Mouse (Mus musculus) heart, embryonic 13.5 days (tissue): ENCODE data around the gene Slc5a5. TPM values are rescaled to one million over a fixed set of nuclear protein-coding genes. Genes with fewer than 3 reads are reported as not detected.

Experiments
- microRNA counts: library from miRNA; unstranded; fragments of <30 nt; microRNA quantifications from one replicate; lab custom pipeline; 2016
- microRNA-seq: library from miRNA; unstranded; fragments of <30 nt; microRNA quantifications from one replicate; pipeline ENCODE4, GENCODE M21; 2016
- polyA plus RNA-seq: library from polyadenylated mRNA; unstranded; fragments of >200 nt; fragmentation: Nextera tagmentation; extraction: Ambion mirVana; gene quantifications from 2 replicates; pipeline ENCODE4 v1.2.1, GENCODE M21; 2015

The Slc5a5 gene
- polyA plus RNA-seq, 1 experiment from 2014 or later: 0.09 TPM

MicroRNAs within 50 kb of the gene (microRNA counts, 519-probe panel; counts per million panel counts)
- microRNA mmu-miR-1969 (lab: Ali Mortazavi, UCI): 209 counts per million, percentile 61 among the panel's probes with 10 or more counts

Small RNA genes lying within 50 kb of the gene (microRNA-seq; reads per million reads assigned to microRNA genes)
- gene Mir1969 (4.5 reads per million, percentile 19 among the genes with 10 or more reads in this experiment), gene Mir7067 (not detected)

Other genes with a start within 250 kb of the Slc5a5 start
- 33.7 and 37.3 TPM in 2 replicates for gene Pgpep1, start 232.4 kb downstream of the Slc5a5 start, polyA plus RNA-seq
- 269 and 297 TPM in 2 replicates for gene Lsm4, start 219.5 kb downstream of the Slc5a5 start, polyA plus RNA-seq
- gene Jund, start 193.8 kb downstream of the Slc5a5 start, polyA plus RNA-seq: 68.6 and 76.9 TPM in 2 replicates
- not detected in 2 replicates for gene Iqcn, start 189.3 kb downstream of the Slc5a5 start, polyA plus RNA-seq
- not detected in 2 replicates for gene Gm3336, start 174.2 kb downstream of the Slc5a5 start, polyA plus RNA-seq
- gene Pde4c, start 169.0 kb downstream of the Slc5a5 start, polyA plus RNA-seq: 0.14 TPM in 1 of 2 replicates, not detected in the other
- gene Rab3a, start 138.1 kb downstream of the Slc5a5 start, polyA plus RNA-seq: 17.4 and 23.2 TPM in 2 replicates
- 41.6 and 48.4 TPM in 2 replicates for gene Mpv17l2, start 131.8 kb downstream of the Slc5a5 start, polyA plus RNA-seq
- 34.9 and 36.5 TPM in 2 replicates for gene Pik3r2, start 116.0 kb downstream of the Slc5a5 start, polyA plus RNA-seq
- gene Mast3, start 87.7 kb downstream of the Slc5a5 start, polyA plus RNA-seq: 5.6 and 6.7 TPM in 2 replicates
- gene Il12rb1, start 84.3 kb downstream of the Slc5a5 start, polyA plus RNA-seq: not detected in 2 replicates
- 1.9 and 2.4 TPM in 2 replicates for gene Arrdc2, start 53.0 kb downstream of the Slc5a5 start, polyA plus RNA-seq
- gene Kcnn1, start 29.5 kb downstream of the Slc5a5 start, polyA plus RNA-seq: 1.5 TPM in 2 replicates
- 88.5 and 89.0 TPM in 2 replicates for gene Ccdc124, start 18.8 kb downstream of the Slc5a5 start, polyA plus RNA-seq
- gene Rpl18a, start 4.7 kb upstream of the Slc5a5 start, polyA plus RNA-seq: 3,040 and 3,097 TPM in 2 replicates
- 32.5 and 35.0 TPM in 2 replicates for gene Map1s, start 13.2 kb upstream of the Slc5a5 start, polyA plus RNA-seq